Mouse (Mus musculus) B cell, adult 2 months (primary cell): Measurements from ENCODE around the gene Pou2f3.

Experiments
- DNase-seq, 2 experiments: peaks; one replicate each; pipeline ENCODE4 v3.0.0; 2022

The Pou2f3 gene

GRCm38 (mm10) chr9:43229962-43230361 lies 19.8 kb upstream of the Pou2f3 start:
- no peak for DNase-seq

GRCm38 (mm10) chr9:43229398-43229895 lies 19.3 kb upstream of the Pou2f3 start:
- no peak for DNase-seq

GRCm38 (mm10) chr9:43228745-43229144 lies 18.6 kb upstream of the Pou2f3 start:
- no peak for DNase-seq

- DNase-seq = no peak
Measured at GRCm38 (mm10) chr9:43227626-43228025, 17.5 kb upstream of the Pou2f3 start.

GRCm38 (mm10) chr9:43226573-43227160 lies 16.5 kb upstream of the Pou2f3 start:
- DNase-seq = no peak

- DNase-seq = no peak
Measured at GRCm38 (mm10) chr9:43225481-43225880, 15.3 kb upstream of the Pou2f3 start.

- DNase-seq = no peak
Measured at GRCm38 (mm10) chr9:43224771-43225355, 14.7 kb upstream of the Pou2f3 start.

- no peak for DNase-seq
Measured at GRCm38 (mm10) chr9:43222429-43222715, 12.2 kb upstream of the Pou2f3 start.

GRCm38 (mm10) chr9:43221643-43222428 lies 11.7 kb upstream of the Pou2f3 start:
- peak; percentile 75 to 78 for DNase-seq

GRCm38 (mm10) chr9:43210771-43211450 lies 742 bp upstream of the Pou2f3 start:
- peak; percentile 19 to 24 for DNase-seq

- no peak for DNase-seq
Measured at GRCm38 (mm10) chr9:43206022-43206390, 4.2 kb downstream of the Pou2f3 start.

- no peak for DNase-seq
Measured at GRCm38 (mm10) chr9:43205343-43206021, 4.7 kb downstream of the Pou2f3 start.

GRCm38 (mm10) chr9:43200212-43200611 lies 10.0 kb downstream of the Pou2f3 start:
- DNase-seq = no peak

GRCm38 (mm10) chr9:43194001-43194400 lies 16.2 kb downstream of the Pou2f3 start:
- DNase-seq = no peak

GRCm38 (mm10) chr9:43191561-43191960 lies 18.6 kb downstream of the Pou2f3 start:
- no peak for DNase-seq

GRCm38 (mm10) chr9:43189021-43189356 lies 21.2 kb downstream of the Pou2f3 start:
- no peak for DNase-seq

GRCm38 (mm10) chr9:43188309-43189020 lies 21.7 kb downstream of the Pou2f3 start:
- no peak for DNase-seq

- DNase-seq = no peak
Measured at GRCm38 (mm10) chr9:43179614-43180013, 30.6 kb downstream of the Pou2f3 start.

- no peak for DNase-seq
Measured at GRCm38 (mm10) chr9:43178172-43178571, 32.0 kb downstream of the Pou2f3 start.

- no peak for DNase-seq
Measured at GRCm38 (mm10) chr9:43167081-43167480, 43.1 kb downstream of the Pou2f3 start.

- no peak for DNase-seq
Measured at GRCm38 (mm10) chr9:43166346-43166745, 43.8 kb downstream of the Pou2f3 start.

GRCm38 (mm10) chr9:43155960-43156359 lies 54.2 kb downstream of the Pou2f3 start:
- no peak for DNase-seq

- DNase-seq = no peak
Measured at GRCm38 (mm10) chr9:43151779-43152178, 58.4 kb downstream of the Pou2f3 start.
